Mouse (Mus musculus): Measurements from ENCODE around the gene Bach2.

The Bach2 gene

DNA sequence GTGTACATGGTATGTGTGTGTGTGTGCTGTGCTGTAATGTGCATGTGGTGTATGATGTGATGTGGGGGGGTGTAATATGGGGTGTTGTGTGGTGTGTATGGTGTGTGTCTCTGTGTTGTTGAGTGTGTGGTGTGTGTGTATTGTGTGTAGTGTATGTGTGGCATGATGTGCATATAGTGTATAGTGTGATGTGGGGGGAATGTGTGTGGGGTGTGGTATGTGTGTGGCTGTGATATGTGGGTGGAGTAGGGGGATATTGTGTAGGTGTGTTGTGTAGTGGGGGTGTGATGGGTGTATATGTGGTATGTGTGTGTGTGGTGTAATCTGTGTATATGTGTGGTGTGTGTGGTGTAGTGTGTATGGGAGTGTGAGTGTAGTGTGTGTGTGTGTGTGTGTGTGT lies 15.0 kb upstream of the Bach2 start:
- no peak for DNase-seq (ENCODE audit: low read depth, low spot score)

DNA sequence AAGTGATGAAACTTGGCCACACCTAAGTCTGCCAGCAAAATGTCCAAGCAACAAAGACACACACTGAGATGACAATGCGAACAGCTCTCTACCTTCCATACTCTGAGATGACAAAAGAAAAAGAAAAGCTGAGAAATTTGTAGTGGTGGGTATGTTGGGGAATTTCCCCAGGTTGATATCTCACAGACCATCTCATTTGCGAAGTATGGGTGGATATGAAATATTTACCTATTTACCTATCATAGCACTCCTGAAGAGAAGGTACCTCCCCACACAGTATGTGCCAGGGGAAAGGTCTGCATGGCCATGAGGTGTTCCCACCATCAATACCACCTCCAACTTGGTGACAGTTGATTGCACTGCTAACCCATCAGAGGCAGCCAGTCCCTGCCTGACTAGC lies 13.4 kb upstream of the Bach2 start:
- no peak for DNase-seq (ENCODE audit: low read depth, low spot score)

DNA sequence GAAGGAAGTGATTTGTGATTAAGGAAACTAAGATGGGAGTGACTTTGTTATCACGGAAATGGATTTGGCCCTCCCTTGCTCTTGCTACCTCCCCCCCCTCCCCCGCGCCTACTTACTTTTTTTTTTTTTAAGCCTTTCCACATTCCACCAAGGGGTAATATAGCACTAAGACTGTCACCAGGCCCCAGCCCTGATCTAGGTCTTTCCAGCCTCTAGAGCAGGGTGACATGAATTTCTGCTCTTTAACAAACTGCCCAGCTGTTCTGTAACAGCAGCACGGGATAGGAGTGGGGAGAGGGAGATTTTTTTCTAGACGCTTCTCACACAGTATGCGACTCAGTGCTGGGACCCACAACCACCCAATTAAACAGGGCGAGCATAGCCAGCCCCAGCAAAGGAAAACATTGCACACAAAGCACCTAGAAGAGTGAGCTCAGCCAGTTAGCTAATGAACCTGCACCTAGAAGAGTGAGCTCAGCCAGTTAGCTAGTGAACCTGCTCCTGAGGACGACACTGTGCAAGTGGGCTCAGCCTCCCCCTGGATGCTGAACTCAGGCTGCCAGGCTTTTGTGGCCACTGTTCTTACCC lies 10.5 kb upstream of the Bach2 start:
- DNase-seq (ENCODE audit: low read depth, low spot score): no peak

DNA sequence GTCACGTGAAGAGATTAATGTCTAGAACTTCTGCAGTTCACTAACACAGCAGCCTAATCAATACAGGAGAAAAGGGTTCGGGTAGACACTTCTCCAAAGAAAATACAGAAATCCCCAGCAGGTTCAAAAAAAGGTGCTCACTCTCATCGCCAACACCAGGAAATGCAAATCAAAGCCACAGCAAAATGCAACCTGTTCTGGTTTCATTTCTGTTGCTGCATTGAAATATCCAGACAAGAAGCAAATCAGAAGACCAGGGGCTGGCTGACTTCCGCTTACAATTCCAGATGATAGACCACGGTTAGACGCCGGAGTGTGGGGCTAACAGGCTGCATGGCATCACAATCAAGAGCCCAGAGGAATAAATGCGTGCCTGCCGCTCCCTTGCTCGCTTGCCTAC lies 9.3 kb upstream of the Bach2 start:
- DNase-seq (ENCODE audit: low read depth, low spot score): no peak

DNA sequence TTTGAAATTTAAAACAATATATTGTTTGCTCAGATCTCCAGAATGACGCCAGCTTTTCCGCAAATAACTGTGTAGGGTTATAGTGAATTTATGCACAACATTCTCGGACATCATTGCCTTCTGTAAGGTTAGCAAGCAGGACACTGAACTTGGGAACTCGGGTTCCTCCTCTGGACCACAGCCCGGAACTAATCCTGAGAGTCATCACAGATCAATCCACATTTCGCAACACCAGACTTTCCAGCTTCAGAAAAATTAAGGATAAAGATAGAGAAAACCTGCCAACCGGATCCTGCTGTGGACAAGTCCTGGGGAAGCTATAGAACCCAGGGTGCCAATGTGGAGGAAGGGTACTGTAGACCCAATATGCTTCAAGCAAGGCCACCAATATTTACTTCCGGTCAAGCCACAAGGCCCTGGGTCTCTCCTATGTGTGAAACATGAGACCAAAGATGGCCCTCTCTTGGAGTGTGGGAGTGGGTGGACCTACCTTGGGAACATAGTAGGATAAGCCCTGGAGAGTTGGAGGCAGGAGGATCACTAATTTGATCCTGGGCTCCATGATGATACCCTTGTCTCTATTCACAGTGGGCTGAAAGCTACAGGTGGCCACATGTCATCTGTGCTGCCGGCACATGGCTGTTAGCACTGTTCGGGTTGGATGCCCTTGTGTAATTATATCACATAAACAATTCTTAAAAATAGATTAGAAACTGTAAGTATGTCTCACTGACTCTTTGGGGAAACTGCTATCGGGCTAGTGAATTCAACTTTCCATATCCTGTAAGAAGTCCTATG lies 7.1 kb upstream of the Bach2 start:
- DNase-seq (ENCODE audit: low read depth, low spot score): no peak

DNA sequence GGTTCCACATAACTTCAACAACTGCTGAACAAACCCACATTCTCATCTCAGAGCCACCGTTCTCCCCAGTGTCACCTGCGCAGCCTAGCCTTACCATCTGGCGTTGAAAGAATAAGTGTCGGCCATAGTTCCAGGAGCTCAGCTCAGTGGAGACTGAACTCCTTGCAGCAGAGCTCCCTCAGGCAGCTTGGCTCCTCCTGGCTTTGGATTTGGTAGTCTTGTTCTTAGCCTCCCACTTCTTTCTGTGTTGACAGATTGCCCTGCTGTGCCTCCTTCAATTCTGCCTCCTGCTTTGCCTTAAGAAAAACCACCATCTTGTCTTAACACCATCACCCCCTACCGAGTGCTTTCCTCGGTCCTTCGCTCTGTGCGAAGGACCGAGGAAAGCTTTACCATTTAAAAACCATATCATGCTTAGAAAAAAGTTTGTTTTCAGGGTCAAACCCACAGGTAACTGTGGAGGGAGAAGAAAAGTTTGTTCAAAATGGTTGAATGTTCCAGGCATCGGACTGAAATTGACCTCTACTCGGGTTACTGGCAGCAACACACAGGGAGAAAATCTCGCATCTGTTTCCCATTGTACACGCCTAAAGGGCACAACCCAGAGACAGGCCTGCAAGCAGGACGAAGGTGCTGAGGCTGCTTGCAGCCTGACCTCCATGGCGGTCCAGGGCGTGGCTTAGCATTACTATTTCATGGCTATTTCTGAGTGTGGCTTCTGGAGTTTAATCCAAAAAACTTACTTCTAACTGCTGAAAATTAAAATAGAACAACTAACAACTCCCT lies 2.5 kb upstream of the Bach2 start:
- DNase-seq (ENCODE audit: low read depth, low spot score): no peak

DNA sequence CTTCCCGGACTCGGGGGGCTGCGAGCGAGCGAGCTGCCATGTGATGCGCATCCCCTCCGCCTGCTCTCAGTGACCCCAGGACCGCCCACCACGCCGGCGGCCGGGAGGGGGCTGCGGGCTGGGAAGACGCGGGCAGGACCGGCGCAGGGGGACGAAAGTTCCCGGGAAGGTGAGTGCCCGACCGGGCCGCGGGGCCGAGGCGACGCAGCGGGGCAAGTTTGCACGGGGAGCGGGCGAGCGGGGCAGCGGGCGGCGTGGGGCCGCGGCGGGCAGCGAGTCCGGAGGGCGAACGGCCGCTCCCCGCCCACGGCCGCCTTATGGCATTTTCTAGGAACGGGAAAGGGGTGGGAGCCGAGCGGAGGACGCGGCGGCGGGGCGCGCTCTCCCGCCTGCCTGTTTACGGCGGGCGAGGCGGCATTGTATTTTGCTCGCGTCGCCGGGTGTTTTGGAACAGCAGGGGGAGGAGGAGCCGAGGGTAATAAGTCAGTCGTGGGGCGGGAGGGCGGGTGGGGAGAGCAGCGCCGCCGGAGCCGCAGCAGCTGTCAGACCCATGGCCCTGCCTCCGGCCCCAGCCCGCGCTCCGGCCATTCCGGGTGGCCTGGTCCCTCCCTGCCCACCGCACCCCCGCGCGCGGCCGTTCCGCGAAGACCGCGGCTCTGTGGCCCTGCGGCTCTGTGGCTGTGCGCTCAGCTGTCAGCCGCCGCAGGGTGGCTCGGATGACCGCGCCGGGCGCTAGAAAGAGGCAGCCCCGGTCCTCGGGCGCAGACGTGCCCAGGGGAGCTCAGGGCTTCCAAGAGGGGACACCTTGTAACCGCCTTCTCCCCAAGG lies 531 bp downstream of the Bach2 start:
- peak; percentile 57 for DNase-seq (ENCODE audit: low read depth, low spot score)

DNA sequence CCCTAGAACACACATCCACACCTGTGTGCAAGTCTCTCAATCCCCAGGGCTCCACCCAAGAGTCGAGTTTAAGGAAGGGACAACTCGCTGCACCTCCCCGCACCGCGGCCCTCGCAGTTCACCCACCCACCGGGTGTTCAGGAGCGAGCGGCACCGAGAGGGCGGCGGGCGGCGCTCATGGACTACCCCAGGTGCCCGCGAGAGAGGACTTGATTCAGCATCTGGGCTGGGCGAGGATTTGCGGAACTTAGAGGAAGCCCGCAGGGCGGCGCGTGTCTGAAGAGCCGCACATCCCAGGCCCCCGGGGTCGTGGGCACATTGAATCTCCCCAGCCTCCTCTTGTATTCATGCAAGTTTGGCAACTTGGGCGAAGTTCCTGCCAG lies 1.1 kb downstream of the Bach2 start:
- peak; percentile 33 for DNase-seq (ENCODE audit: low read depth, low spot score)

DNA sequence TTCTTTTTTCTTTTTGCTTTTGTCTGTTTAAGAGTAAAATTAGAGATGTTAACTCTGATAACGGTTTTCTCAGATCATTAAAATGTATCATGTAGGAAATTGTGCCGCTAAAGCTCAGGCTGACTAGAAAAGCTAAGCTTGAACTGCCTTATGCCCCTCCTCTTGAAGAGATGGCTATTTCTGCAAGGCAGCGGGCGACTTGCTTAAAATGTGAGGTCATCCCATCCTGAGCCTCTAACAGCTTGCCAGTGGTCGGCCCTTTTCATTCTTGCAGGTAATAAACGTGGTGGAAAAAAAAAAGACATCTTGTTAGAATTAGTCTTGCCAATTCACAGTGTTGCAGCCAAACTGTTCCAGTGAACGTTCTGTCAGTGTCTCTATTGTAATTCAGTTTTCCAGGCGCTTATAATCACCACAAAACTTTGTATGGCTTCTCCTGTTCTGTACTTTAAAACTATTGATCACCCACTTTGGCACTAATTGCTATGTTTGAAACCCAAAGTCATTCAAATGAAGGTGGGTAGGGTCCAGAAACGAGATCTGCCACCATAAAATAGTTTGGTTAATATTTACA lies 1.9 kb downstream of the Bach2 start:
- no peak for DNase-seq (ENCODE audit: low read depth, low spot score)

DNA sequence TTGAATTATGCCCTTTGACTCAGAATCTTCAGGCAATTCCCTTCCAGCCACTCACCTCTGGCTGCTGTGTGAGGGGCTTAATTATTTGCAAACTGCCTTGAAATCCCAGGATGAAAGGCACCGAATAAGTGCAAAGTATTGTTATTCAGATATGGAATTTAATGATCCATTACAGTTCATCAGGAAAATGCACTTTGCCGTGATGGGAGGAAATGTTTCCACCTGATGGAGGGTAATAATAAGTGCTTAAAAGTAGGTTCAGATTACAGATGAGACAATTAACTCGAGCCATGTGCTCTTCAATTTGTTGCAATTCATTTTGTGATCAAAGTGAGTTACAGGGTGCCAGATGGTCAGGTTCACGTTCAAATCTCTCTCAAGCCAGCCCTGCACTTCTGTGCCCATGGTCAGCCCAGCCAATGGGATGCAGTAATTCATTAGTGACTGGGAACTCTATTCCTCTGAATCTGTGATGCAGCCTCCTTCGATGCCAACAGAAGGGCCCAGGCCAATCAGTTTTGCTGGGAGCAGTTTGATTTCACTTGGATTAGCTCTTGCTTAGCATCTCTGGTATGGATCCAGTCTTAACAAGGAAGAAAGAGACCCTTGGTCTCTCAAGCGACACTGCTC lies 2.9 kb downstream of the Bach2 start:
- DNase-seq (ENCODE audit: low read depth, low spot score): no peak

DNA sequence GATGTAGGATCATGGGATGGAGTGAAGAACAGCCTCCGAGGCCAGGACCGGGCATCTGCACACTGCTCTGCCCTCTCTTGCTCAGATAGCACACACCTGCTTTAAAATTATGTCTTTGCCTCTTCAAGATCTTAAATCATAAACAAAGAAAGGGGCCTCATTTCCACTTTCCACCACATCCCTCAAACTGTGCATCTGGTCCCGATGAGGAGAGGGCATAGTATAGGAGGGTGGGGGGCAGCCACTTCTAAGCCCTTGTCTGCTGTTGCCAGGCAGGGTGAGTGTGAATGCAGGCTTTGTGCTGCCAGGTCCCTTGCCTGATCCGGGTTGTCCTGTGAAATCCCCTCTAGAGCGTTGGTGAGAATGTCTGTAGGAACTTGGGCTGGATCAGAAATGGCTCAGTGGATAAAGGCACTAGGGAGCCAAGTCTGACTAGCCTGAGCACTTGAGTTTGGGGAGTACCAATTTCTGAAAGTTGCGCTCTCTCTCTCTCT lies 3.6 kb downstream of the Bach2 start:
- no peak for DNase-seq (ENCODE audit: low read depth, low spot score)

DNA sequence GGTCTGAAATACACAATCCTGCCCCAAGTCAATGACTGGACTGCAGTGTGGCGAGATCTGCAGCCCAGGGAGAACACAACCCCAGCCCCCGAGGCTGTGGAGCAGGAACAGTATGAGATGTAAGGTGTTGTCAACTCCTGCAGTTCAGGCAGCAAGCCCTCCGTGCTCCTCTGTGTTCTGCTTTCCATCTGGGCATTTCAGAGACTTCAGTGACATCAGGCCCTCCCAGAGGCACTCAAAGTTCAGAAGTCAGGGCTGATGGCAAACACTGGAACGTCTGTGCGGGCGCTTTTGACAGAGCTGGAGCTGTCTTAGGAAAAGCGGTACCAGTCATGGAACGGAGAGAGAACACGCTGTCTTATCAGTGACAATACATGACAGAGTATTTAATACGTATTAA lies 4.9 kb downstream of the Bach2 start:
- DNase-seq (ENCODE audit: low read depth, low spot score): no peak

DNA sequence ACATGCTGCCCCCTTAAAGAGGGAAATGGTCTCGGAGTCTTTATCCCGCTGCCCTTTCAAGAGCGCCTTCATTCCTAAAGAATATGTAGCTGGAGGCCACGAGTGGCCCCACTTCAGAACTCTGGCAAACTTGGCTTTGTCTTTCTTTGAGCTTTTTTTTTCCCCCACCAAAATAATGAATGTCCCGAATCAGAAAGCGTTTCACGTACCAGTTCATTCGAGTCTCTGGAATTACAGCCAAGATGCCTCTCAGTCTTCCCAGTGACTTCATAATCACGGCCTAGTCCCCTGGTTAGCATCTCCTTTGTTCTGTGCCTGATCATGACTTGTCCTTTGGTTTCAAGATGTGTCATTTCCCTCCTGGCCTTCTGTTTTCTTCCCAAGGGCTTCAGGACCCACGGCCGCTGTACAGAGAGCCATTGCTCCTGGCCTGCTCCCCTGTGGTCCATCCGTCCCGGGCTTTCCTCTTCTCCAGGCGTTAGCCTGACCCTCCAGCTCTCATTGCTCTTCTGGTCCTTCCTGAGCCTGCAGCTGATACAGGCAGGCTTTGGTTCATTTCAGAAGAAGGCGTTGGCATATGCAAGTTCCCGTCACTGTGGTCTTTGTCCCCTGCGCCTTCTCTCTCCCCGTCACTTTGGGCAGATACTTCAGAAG lies 5.6 kb downstream of the Bach2 start:
- no peak for DNase-seq (ENCODE audit: low read depth, low spot score)

DNA sequence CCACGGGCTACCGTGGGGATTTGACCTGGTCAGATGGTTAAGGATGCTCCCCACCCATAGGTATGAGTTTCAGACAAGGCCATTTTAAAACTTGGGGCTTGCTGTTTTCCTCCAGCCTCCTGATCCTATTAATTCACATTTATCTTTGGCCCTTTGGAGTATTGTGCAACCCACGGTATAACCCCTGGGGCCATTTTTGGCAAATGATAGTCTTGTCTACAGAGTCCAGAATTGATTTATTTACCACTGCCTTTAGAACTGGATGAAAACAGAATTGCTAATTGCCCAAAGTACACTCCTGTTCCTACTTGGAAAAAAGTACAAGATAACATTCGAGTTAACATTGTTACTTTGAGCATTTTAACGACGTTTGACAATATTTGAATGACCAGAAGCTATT lies 7.0 kb downstream of the Bach2 start:
- DNase-seq (ENCODE audit: low read depth, low spot score): no peak

DNA sequence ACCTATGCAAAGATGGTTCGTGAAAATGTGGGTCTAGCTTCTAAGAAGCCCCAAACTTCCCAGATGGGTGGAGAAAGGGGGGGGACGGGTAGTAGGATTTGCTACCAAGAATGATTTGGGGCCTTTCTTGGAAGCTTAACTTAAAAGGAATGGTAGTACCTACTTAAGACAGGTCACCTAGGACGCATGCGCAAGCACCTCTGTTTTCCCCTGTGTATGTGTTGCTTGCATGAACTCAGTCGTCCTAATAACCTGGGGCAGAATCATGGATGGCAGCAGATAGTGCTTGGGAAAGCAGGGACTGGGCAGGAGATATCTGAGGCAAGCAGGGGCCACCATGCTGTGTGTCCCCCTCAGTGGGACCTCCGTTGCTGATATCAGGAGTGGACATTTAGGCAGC lies 7.4 kb downstream of the Bach2 start:
- DNase-seq (ENCODE audit: low read depth, low spot score): no peak

DNA sequence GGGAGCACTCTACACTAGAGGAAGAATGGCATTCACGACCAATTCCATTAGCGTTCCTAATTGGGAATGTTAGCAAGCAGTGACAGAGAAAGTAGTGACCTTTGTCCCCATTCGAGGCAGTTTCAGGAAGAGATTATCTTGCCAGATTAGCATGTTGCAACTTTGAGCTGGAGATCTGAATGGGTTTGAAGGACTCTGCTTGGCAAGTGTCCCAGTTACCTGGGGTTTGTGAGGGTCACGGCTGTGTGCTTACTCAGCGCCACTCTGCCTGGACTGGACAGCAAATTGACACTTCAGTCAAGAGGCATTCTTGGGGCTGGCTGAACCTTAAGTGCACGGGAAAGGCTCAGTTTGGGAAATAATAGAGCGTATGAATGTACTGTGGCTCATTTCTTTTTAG lies 8.2 kb downstream of the Bach2 start:
- DNase-seq (ENCODE audit: low read depth, low spot score): no peak

DNA sequence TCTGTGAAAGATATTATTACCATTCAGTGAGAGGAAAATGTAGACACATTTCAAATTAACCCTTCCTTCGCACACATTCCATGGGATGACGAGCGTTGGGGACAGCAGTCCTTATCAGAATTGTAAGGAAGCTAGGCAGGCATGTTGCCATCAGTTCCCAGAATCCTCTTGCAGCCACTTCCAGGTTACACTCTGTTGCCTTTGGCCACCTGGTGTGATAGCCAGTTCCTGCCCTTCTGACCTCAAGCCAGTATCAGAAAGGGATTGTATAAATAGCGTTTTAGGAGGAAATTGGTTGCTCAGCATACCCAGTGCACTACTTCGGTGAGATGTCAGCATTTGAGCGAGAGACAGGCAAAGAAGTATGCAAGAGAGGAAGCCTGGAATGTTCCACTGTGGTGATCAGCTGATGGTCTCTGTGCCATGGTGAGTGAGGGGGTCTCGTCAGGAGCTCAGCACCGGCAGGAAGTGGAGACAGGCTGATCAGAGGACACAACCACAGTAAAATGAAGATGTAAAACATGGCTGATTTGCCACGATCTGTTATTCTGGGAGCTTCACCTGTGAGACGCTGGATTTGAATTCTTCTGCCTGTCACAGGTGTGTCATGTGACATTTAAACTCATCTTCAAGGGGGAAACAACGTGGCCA lies 9.0 kb downstream of the Bach2 start:
- DNase-seq (ENCODE audit: low read depth, low spot score): no peak

DNA sequence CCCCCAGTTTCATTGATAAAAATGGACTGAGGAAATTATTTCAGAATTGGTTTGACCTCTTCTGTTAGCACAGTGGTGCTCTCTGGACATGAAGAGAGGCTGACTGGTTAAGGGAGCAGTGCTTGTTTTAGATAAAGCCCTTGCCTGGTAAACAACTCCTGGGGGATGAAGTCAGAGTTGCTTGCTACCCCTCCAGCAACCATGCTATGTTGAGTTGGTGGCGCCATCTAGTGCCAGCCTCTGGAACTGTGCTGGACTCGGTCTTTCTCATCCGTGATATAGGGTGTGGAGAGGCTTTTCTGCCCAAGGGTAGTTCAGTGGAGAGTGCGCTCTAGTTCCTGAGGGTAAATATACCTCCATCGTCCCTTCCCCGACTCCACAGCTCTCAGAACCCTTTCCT lies 9.6 kb downstream of the Bach2 start:
- peak; percentile 27 for DNase-seq (ENCODE audit: low read depth, low spot score)

DNA sequence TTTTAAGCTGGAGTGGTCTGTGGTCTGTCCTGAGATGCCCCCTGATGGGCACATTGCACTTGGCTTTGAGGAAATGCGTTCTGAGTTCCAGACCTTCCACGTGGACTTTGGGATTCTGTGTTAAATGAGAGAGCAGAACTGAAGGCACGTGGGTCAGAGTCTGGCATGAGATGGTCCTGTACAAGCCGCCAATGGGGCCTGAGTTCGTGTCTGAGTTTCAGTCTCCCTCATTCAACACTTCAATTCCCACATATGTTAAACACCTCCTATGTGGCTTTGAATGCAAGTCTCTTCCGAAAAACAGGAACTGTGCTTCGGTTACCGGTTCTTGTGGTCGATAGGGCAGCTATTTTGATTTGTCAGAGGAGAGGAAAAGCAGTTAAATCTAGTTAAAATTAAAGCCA lies 10.4 kb downstream of the Bach2 start:
- DNase-seq (ENCODE audit: low read depth, low spot score): no peak

DNA sequence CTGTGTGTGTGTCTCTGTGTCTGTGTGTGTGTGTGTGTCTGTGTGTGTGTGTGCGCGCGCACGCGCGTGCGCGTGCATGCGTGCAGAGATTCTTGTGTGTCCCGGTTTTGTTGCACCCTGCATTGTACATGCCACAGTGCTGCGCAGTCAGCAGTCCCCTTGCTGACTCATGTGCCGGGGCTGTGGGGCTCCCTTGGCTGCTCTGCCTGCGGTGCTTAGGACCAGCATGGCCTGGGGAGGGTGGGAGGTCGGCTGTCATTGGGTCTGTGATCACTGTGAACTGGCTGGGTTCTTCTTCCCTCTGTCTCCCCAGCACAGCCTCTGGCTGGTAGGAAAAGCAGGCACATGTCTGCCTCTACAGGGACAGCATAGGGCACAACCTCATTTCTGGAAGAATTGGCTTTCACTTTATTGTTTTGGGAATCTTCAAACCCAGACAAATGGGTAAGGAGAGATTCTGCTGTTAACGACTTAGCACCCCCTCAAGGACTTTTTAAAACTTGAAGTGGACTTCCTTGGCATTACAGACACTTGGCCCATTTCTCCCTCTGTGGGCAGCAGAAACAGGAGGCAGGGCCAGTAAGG lies 11.2 kb downstream of the Bach2 start:
- no peak for DNase-seq (ENCODE audit: low read depth, low spot score)

Data from retina, postnatal 7 days (tissue).